Mouse (Mus musculus): ENCODE measurements at regions not wholly inside any gene's neighbourhood (a gene's known extent, or its start where the extent isn't known, plus 50 kb on each side); places are given as distances from the start of the nearest gene placed in this dataset.

DNA sequence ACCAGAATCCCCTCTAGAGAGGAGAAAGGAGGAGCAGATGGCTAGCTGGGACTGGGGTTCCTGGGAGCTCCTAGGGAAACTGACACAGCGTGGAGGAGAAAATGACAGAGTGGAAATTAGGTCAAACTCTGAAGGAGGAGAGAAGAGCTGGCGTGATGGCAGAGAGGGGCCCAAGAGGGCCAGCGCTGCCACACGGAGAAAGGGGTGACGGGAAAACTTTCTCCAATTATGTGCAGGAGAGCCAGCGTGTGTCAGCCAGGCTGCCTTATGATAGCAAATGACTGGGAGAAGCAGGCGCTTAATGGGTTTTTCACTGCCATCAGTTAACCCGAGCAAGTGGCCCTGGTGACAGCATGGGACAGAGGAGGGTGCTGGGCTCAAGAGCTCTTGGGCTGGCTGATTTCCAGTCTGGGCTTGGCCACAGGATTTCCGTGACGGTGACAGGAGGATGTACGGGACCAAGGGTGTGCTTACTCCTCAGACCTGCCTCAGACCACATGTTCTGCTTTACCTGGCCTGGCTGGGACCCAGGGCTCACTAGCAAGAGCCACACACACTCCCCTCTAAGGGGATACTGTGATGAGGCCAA, 102.9 kb downstream of the Plxna1 start:
- TF ChIP-seq CTCF (IDR thresholded peaks at IDR 0.05; ENCODE audit: borderline replicate concordance, insufficient read depth, low read depth, low read length) (no peak), POLR2A (IDR thresholded peaks at IDR 0.05; ENCODE audit: borderline replicate concordance, insufficient read depth, low read length) (no peak)

Data from cerebellum, adult 2 months (tissue).